Mouse (Mus musculus) heart, postnatal 4 days (tissue): ENCODE measurements around the gene Slc24a1. TPM values are rescaled to one million over a fixed set of nuclear protein-coding genes. Genes with fewer than 3 reads are reported as not detected.

Source experiments
- DNase-seq: peaks from one replicate; pipeline ENCODE4 v3.0.0; 2021
- microRNA-seq, 2 experiments: library from miRNA; unstranded; fragments of <30 nt; microRNA quantifications; one replicate each; pipeline ENCODE4 v1.2.0; 2021 to 2022
- total RNA-seq, 2 experiments: library from RNA; stranded (reverse); gene quantifications; 2 replicates each; pipeline ENCODE4 v1.2.3; 2021

Gene Slc24a1
- total RNA-seq, 2 experiments from 2014 or later: 0.21 to 0.29 TPM

DNA sequence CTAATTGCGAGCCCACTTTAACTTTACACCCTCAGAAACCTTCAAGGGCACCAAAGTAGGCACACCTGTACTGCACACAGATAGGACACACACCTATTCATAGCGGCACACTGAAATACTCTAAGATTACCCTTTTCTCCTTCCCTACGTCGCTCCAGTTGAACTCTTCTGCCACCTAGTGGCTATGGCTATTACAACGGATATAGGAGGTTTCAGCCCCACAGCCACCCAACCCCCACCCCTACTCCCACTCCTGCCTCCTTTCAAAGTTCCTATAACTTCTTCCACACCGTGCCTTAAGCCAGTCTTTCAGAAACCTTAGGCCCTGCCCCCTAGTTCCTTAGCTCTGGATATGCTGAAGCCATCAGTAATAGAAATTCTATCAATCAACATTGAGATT is 14.9 kb downstream of the Slc24a1 start:
- DNase-seq: peak; percentile 79

GRCm38 (mm10) chr9:64934015-64934754 is 17.2 kb downstream of the Slc24a1 start:
- peak; percentile 76 for DNase-seq

GRCm38 (mm10) chr9:64931751-64932610 is 19.4 kb downstream of the Slc24a1 start:
- DNase-seq: no peak

GRCm38 (mm10) chr9:64930256-64930655 is 21.2 kb downstream of the Slc24a1 start:
- DNase-seq: no peak

- peak; percentile 89 for DNase-seq
These were observed 25.0 kb downstream of the Slc24a1 start for GRCm38 (mm10) chr9:64926201-64926991.

DNA sequence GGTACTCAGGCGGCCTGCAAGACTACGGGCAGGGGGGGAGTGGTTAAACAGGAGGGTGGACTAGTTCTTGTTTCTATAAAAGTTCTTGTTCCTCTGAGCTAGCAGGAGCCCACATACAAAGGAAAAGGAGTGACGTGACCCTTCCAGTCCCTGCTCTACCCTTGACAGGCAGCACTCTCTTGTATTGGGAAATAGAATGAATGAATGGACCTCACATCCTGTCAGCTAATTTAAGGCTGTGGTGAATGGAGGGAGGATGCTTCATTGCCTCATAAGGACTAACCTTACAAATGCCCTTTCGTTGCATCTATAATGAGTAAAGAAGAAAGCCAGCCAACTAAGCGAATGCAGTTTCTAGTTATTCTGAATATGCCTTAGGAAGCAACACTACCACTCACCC is 25.6 kb downstream of the Slc24a1 start:
- DNase-seq: no peak

DNA sequence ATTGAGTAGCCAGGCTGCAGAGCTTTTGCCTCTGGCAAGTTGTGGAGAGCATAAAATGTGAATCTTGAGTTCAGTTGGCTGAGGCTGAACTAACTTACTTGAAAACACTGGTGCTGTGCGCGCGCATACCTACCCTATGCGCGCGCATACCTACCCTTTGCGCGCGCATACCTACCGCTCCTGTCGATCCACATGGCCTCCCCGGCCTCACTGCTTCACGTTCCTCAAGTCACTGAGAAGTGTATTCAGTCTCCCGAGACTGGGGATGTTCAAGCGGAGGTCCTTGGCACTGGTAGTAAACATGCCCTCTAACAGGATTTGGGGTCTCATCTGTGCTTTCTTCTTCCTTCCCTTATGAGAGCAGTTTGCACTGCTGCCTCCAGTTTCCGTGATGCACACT is 32.8 kb downstream of the Slc24a1 start:
- DNase-seq: peak; percentile 24

GRCm38 (mm10) chr9:64914629-64915028 is 36.8 kb downstream of the Slc24a1 start:
- DNase-seq: no peak

DNA sequence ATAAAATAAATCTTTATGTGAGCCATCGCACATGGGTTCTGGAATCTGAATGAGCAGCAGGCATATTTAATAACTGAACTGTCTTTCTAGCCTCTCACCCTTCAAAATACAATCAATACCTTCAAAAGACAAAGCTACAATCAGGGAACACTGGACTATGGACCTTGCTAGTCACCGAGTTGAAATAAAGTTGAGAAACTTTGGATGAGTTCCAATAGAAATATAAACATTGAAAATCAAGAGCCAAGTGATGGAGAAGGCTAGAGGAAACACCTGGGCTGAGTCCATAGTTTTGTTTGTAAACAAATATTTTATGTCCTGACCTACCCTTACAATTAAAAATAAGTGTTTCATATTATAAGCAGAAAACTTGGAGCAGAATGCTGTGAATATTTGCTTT is 37.4 kb downstream of the Slc24a1 start:
- DNase-seq: no peak

DNA sequence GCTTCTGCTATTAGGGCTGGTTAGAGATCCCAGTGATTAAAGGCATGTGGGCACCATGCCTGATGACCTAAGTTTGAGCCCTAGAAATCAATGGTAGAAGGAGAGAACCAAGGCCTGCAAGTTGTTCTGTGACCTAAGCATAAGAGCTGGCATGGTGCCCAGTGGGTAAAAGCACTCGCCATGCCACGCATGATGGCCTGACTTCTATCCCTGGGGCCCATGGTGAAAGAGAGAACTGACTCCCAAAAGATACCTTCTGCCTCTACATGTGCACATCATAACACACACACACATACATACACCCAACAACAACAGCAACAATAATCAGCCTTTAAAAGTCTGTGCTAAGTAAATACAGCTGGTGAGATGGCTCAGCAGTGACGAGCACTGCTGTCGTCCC is 38.0 kb downstream of the Slc24a1 start:
- no peak for DNase-seq

- no peak for DNase-seq
These were observed 44.0 kb downstream of the Slc24a1 start for GRCm38 (mm10) chr9:64907441-64907840.

DNA sequence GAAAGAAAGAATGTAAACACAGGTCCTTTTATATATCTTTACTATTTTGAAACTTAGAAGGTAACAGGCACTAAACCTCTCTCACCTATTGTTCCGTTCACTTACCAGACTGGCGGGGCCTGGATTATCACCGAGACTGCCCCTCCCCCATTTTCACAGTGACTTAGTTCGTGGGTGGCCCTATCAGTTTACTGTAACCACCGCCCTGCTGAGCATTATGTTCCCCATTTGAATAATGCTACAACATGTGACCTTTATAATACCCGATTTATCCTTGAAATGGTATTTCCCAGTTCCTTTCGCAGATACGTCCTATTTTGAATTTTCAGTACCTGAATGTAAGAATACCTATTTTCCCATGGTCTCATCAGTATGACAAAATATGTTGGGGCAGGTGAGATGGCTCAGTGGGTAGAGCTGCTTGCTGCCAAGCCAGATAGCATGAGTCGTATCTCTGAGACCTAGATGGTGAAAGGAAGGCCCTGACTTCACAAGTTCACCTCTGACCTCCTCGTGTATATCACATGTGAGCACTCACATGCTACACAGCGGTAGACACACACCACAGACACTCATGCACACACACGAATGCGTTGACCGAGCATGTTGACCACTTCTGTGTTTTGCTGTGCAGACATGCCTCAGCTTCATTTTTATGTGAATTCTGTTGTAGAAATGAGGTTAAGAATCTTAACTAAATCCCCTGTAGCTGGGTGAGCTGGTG is 46.3 kb downstream of the Slc24a1 start:
- DNase-seq: no peak

- peak; percentile 83 for DNase-seq
These were observed 48.0 kb downstream of the Slc24a1 start for GRCm38 (mm10) chr9:64903386-64903785.

- no peak for DNase-seq
These were observed 48.5 kb downstream of the Slc24a1 start for GRCm38 (mm10) chr9:64902866-64903265.

GRCm38 (mm10) chr9:64896605-64897004 is 54.8 kb downstream of the Slc24a1 start:
- no peak for DNase-seq

- DNase-seq: no peak
These were observed 65.4 kb downstream of the Slc24a1 start for GRCm38 (mm10) chr9:64886008-64886407.

Small RNA genes lying within 50 kb of the gene (microRNA-seq; reads per million reads assigned to microRNA genes)
- 0 reads per million in 2 experiments for gene Gm25640

Other genes starting within 250 kb of the Slc24a1 start
- gene Rab11a, start 213.8 kb downstream of the Slc24a1 start, total RNA-seq: 100 to 1,000 TPM; 268 to 285 TPM
- gene Dennd4a, start 140.3 kb downstream of the Slc24a1 start, total RNA-seq: 10 to 100 TPM; 13.8 to 16.9 TPM
- gene Ints14, start 9.3 kb upstream of the Slc24a1 start, total RNA-seq: 10 to 100 TPM; 28.0 to 28.2 TPM
- gene Hacd3, start 70.1 kb upstream of the Slc24a1 start, total RNA-seq: 10 to 100 TPM; 21.0 to 23.2 TPM
- 10 to 100 TPM; 65.2 to 71.0 TPM for gene Dpp8, start 80.8 kb upstream of the Slc24a1 start, total RNA-seq
- 10 to 100 TPM; 13.9 to 16.5 TPM for gene Igdcc4, start 149.9 kb upstream of the Slc24a1 start, total RNA-seq
- gene Igdcc3, start 189.6 kb upstream of the Slc24a1 start, total RNA-seq: under 1 TPM; 0.43 to 0.52 TPM
- gene Parp16, start 243.7 kb upstream of the Slc24a1 start, total RNA-seq: 1 to 10 TPM; 3.7 to 3.8 TPM